Mouse (Mus musculus) midbrain, postnatal 0 days (tissue): ENCODE measurements at regions not wholly inside any gene's neighbourhood (a gene's known extent, or its start where the extent isn't known, plus 50 kb on each side); places are given as distances from the start of the nearest gene placed in this dataset.

ENCODE experiments used
- ATAC-seq: fragments of 200-750 bp; cut with Nextera tagmentation; 2 replicates; pipeline ENCODE4 v1.8.0; 2017; ENCODE audit warnings: moderate number of reproducible peaks, mild to moderate bottlenecking, moderate TSS enrichment, moderate library complexity; ENCODE audit not compliant: low FRiP score
- DNase-seq: peaks from one replicate; pipeline ENCODE4 v3.0.0-alpha.2; 2015; ENCODE audit warnings: low spot score
- H3K27ac ChIP-seq: fragments of 300-500 bp; sonication (generic); 2 replicates; pipeline ENCODE4 v1.5.1; 2014; ENCODE audit warnings: low read depth, mild to moderate bottlenecking, low read length, mixed read lengths
- H3K27me3 ChIP-seq: fragments of 300-500 bp; sonication (generic); 2 replicates; pipeline ENCODE4 v1.6.1; 2014; ENCODE audit warnings: low read length, control low read depth, mixed read lengths; ENCODE audit not compliant: insufficient read depth
- H3K36me3 ChIP-seq: fragments of 300-500 bp; sonication (generic); 2 replicates; pipeline ENCODE4 v1.6.1; 2014; ENCODE audit warnings: low read length, control low read depth, mixed read lengths; ENCODE audit not compliant: insufficient read depth
- H3K4me1 ChIP-seq: fragments of 300-500 bp; sonication (generic); 2 replicates; pipeline ENCODE4 v1.6.1; 2014; ENCODE audit warnings: mild to moderate bottlenecking, control low read depth, antibody characterized with exemption, low read length, mixed read lengths; ENCODE audit not compliant: insufficient read depth
- H3K4me2 ChIP-seq: fragments of 300-500 bp; sonication (generic); 2 replicates; pipeline ENCODE4 v1.6.1; 2014; ENCODE audit warnings: low read depth, mild to moderate bottlenecking, low read length, mixed read lengths; ENCODE audit not compliant: poor library complexity, severe bottlenecking
- H3K4me3 ChIP-seq: fragments of 300-500 bp; sonication (generic); 2 replicates; pipeline ENCODE4 v1.5.1; 2014; ENCODE audit warnings: low read depth, mild to moderate bottlenecking, low read length, moderate library complexity
- H3K9ac ChIP-seq: fragments of 300-500 bp; sonication (generic); replicated peaks from 2 replicates; pipeline ENCODE4 v1.6.1; 2014; ENCODE audit warnings: mild to moderate bottlenecking, low read length, moderate library complexity, mixed read lengths; ENCODE audit not compliant: poor library complexity, severe bottlenecking
- H3K9me3 ChIP-seq: fragments of 300-500 bp; sonication (generic); 2 replicates; pipeline ENCODE4 v1.6.1; 2016; ENCODE audit warnings: low read length, control low read depth
- CTCF ChIP-seq: IDR thresholded peaks from 2 replicates; pipeline ENCODE4 v1.5.1; 2016; ENCODE audit warnings: antibody characterized with exemption, mild to moderate bottlenecking
- WGBS: fragments of 180-500 bp; shearing (Covaris S2); extraction: QIAGEN DNeasy Blood & Tissue Kit; methylation state at CpG from one replicate; pipeline ENCODE4 v1.1.7; 2014; 5-methylcytosine and 5-hydroxymethylcytosine counted together

- no peaks in the 10 kb centered on the region for H3K27me3 ChIP-seq
- no peaks in the 10 kb centered on the region for H3K4me1 ChIP-seq
- H3K9me3 ChIP-seq, result no peaks in the 10 kb centered on the region
- WGBS, result 78% methylated on average over 2 of the region's 2 CpGs
- ATAC-seq (no peak), DNase-seq (no peak)
- no peaks in the 10 kb centered on the region for H3K36me3 ChIP-seq
- H3K27ac ChIP-seq, result no peak overlapping the region
- H3K4me3 ChIP-seq, result no peak overlapping the region
- H3K4me2 ChIP-seq, result no peak overlapping the region
- no peak for TF ChIP-seq CTCF
- no peak overlapping the region for H3K9ac ChIP-seq
Measured at GRCm38 (mm10) chr10:124706642-124707041, 682.6 kb downstream of the Slc16a7 start.
